Mouse (Mus musculus) neutrophil, adult 83 days (primary cell): ENCODE measurements around the gene Gm3468. TPM values are rescaled to one million over a fixed set of nuclear protein-coding genes. Genes with fewer than 3 reads are reported as not detected.

Source experiments
- total RNA-seq, 2 experiments: library from RNA; stranded (reverse); gene quantifications; one replicate each; pipeline ENCODE4 v1.2.4; 2023

Gm3468 gene
- not detected for total RNA-seq

GRCm38 (mm10) chr14:6108272-6108925 is at the start of gene Gm3468:
TSS of gene Gm3468 (minus strand) at chr14:6108665.

GRCm38 (mm10) chr14:6125707-6126106 is 17.2 kb upstream of the Gm3468 start, which contains the start of gene Gm3476:
TSS of gene Gm3476 (minus strand) at chr14:6125807.

GRCm38 (mm10) chr14:6093842-6094241 is 14.6 kb downstream of the Gm3468 start, which contains the start of gene Gm8206:
TSS of gene Gm8206 (minus strand) at chr14:6093942.

GRCm38 (mm10) chr14:6058167-6058566 is 50.3 kb downstream of the Gm3468 start, which contains the start of gene Gm6337:
TSS of gene Gm6337 (minus strand) at chr14:6058267.

Other genes with a start within 250 kb of the Gm3468 start
- gene Gm8237, start 228.3 kb downstream of the Gm3468 start, total RNA-seq, result not detected
- gene Gm3248, start 146.9 kb downstream of the Gm3468 start, total RNA-seq, result not detected
- not detected for gene Gm3453, start 129.5 kb downstream of the Gm3468 start, total RNA-seq
- not detected for gene Gm6337, start 50.4 kb downstream of the Gm3468 start, total RNA-seq
- gene Gm8206, start 14.7 kb downstream of the Gm3468 start, total RNA-seq, result not detected
- not detected for gene Gm3476, start 17.1 kb upstream of the Gm3468 start, total RNA-seq
- gene Gm21560, start 110.6 kb upstream of the Gm3468 start, total RNA-seq, result not detected
- not detected for gene Gm3411, start 178.6 kb upstream of the Gm3468 start, total RNA-seq
- gene Gm21103, start 196.2 kb upstream of the Gm3468 start, total RNA-seq, result not detected
- gene Gm3618, start 235.0 kb upstream of the Gm3468 start, total RNA-seq, result not detected